Mouse (Mus musculus): ENCODE data around the gene Ap3d1.

DNA sequence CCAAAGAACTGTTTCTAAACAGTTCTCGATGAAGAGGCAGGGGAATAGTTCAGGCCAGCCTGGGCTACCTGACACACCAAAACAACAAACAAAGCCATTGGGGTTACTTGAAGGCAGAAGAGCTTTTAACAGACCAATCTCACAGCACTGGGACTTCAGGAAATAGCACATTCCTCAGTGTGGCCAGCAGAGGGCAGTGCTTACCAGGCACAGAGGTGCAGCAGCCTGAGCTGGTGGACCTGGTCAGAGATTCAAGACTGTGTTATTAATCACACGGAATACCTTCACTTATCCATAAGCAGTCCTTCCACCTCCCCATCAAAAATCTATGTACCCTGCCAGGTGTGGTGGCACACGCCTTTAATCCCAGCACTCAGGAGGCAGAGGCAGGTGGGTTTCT, 5.3 kb upstream of the Ap3d1 start:
- TF ChIP-seq CTCF (IDR thresholded peaks at IDR 0.05; ENCODE audit: low read depth, low read length) (peak; percentile 59; the same call in 1 of the 2 replicates), POLR2A (IDR thresholded peaks at IDR 0.05; ENCODE audit: borderline replicate concordance, low read depth, low read length) (no peak)

Measured in bone marrow macrophage, adult 2 months (primary cell).